Mouse (Mus musculus) limb, embryonic 12.5 days (tissue): ENCODE measurements at regions not wholly inside any gene's neighbourhood (a gene's known extent, or its start where the extent isn't known, plus 50 kb on each side); places are given as distances from the start of the nearest gene placed in this dataset.

Source experiments
- ATAC-seq: fragments of 200-750 bp; cut with Nextera tagmentation; 2 replicates; pipeline ENCODE4 v1.8.0; 2017; ENCODE audit warnings: low read depth, moderate TSS enrichment; ENCODE audit not compliant: insufficient number of reproducible peaks, insufficient read depth, low FRiP score, low TSS enrichment
- H3K27ac ChIP-seq: fragments of 300-500 bp; sonication (generic); 2 replicates; pipeline ENCODE4 v1.5.1; 2016; ENCODE audit warnings: mild to moderate bottlenecking, moderate library complexity
- H3K27me3 ChIP-seq: fragments of 300-500 bp; sonication (generic); 2 replicates; pipeline ENCODE4 v1.6.1; 2016; ENCODE audit warnings: mild to moderate bottlenecking, moderate library complexity
- H3K36me3 ChIP-seq: fragments of 300-500 bp; sonication (generic); 2 replicates; pipeline ENCODE4 v1.6.1; 2016; ENCODE audit warnings: mild to moderate bottlenecking, moderate library complexity
- H3K4me1 ChIP-seq: fragments of 300-500 bp; sonication (generic); replicated peaks from 2 replicates; pipeline ENCODE4 v1.6.1; 2016
- H3K4me2 ChIP-seq: fragments of 300-500 bp; sonication (generic); 2 replicates; pipeline ENCODE4 v1.6.1; 2016; ENCODE audit warnings: mild to moderate bottlenecking, moderate library complexity
- H3K4me3 ChIP-seq: fragments of 300-500 bp; sonication (generic); replicated peaks from 2 replicates; pipeline ENCODE4 v1.5.1; 2016; ENCODE audit warnings: mild to moderate bottlenecking
- H3K9ac ChIP-seq: fragments of 300-500 bp; sonication (generic); replicated peaks from 2 replicates; pipeline ENCODE4 v1.6.1; 2016; ENCODE audit warnings: mild to moderate bottlenecking, moderate library complexity
- H3K9me3 ChIP-seq: fragments of 300-500 bp; sonication (generic); 2 replicates; pipeline ENCODE4 v1.6.1; 2016; ENCODE audit warnings: mild to moderate bottlenecking, moderate library complexity
- WGBS: fragments of 180-500 bp; shearing (Covaris S2); methylation state at CpG from one replicate; pipeline ENCODE4 v1.1.7; 2016; 5-methylcytosine and 5-hydroxymethylcytosine counted together

DNA sequence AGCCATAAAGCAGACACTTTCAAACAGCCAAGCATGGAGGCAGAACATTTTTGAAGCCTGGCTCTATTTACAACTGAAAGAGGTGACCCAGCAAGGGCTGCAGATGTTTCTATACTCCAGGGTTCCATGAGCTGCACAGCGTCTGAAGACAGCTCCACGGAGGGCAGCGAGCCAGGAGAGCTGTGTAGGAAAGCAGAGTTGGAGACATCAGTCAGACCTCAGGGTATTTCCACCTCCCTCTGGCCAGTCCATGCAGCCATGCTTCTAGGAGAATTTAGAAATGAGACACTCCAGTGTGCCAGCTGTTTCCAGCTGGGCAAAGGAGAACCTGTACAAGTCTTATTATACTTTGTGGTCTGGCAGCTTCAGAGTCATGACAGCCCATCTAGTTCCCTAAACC lies 85.8 kb downstream of the Aldh8a1 start:
- peaks cover 6% of the 10 kb centered on the region; the same call in 1 of the 2 replicates for H3K27me3 ChIP-seq
- no peak overlapping the region for H3K4me2 ChIP-seq
- WGBS, result 54% methylated on average over 3 of the region's 3 CpGs
- H3K9me3 ChIP-seq, result no peaks in the 10 kb centered on the region
- H3K4me1 ChIP-seq, result peaks cover 18% of the 10 kb centered on the region
- ATAC-seq, result no peak
- no peak overlapping the region for H3K9ac ChIP-seq
- H3K4me3 ChIP-seq, result no peak overlapping the region
- H3K36me3 ChIP-seq, result no peaks in the 10 kb centered on the region
- H3K27ac ChIP-seq, result no peak overlapping the region

DNA sequence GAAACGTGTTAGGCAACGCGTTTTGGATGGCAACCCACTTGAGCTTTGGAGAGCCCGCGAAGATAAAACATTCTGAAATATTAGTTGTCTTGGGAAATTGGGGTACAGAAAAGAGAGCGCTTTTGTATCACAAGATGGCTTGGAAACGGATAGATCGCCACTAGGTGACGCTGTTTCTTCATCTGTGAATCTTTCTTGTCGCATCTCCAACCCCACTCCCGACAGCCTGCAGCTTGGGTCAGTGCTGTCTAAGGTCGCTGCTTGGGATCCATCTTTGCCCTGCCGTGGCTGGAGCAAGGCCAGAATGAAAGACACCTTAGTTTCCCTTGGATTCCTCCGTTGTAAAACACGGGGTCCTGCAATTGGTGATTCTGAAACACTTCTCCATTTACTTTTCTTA lies 88.3 kb downstream of the Aldh8a1 start:
- no peak; the same call in 1 of the 2 replicates for ATAC-seq

DNA sequence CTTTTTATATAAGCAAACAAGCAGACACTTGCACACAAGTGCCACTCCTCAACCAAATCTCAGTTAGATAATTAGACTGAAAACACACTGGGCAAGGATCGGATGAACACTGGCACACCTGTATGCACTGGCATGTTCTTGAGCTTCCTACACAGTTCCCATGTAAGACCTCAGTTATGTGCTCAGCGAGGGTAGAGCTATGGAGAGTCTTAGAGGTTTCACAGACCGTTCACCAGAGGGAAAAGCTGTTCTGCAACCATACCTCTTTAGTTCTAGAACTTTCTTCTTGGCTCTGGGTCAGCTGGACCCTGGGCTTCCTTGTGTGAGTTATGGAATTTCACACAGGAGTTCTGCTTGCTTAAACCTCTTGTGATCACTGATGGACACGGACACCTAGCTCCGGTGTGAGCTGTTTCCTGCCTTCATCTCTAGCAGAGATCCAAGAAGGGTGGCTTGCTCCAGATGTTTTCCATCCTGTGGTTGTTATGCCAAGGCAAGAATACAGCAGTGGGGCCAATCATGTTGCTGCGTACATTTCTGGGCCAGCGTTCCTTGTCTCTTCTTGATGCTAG lies 88.8 kb downstream of the Aldh8a1 start:
- 50% methylated on average over 7 of the region's 7 CpGs for WGBS
- ATAC-seq, result 0 out of 2 replicates have a peak, but pooled peaks have one; percentile 29
- no peaks in the 10 kb centered on the region for H3K9me3 ChIP-seq
- peaks cover 6% of the 10 kb centered on the region; the same call in 1 of the 2 replicates for H3K27me3 ChIP-seq
- no peaks in the 10 kb centered on the region for H3K36me3 ChIP-seq
- no peak overlapping the region for H3K4me3 ChIP-seq
- H3K4me1 ChIP-seq, result peaks cover 32% of the 10 kb centered on the region
- no peak overlapping the region for H3K9ac ChIP-seq
- H3K4me2 ChIP-seq, result 0 out of 2 replicates have a peak overlapping the region, but pooled peaks have one; percentile 16
- peak overlapping the region; percentile 35; the same call in 1 of the 2 replicates for H3K27ac ChIP-seq

More for the DNA sequence above, 88.3 kb downstream of the Aldh8a1 start:
- Histone ChIP-seq H3K9me3 (no peaks in the 10 kb centered on the region), H3K4me2 (peak overlapping the region; percentile 16; the same call in 1 of the 2 replicates), H3K27ac (no peak overlapping the region), H3K36me3 (no peaks in the 10 kb centered on the region), H3K4me1 (peaks cover 32% of the 10 kb centered on the region), H3K27me3 (peaks cover 6% of the 10 kb centered on the region; the same call in 1 of the 2 replicates), H3K4me3 (no peak overlapping the region), H3K9ac (no peak overlapping the region)
- 4% methylated on average over 15 of the region's 15 CpGs for WGBS

DNA sequence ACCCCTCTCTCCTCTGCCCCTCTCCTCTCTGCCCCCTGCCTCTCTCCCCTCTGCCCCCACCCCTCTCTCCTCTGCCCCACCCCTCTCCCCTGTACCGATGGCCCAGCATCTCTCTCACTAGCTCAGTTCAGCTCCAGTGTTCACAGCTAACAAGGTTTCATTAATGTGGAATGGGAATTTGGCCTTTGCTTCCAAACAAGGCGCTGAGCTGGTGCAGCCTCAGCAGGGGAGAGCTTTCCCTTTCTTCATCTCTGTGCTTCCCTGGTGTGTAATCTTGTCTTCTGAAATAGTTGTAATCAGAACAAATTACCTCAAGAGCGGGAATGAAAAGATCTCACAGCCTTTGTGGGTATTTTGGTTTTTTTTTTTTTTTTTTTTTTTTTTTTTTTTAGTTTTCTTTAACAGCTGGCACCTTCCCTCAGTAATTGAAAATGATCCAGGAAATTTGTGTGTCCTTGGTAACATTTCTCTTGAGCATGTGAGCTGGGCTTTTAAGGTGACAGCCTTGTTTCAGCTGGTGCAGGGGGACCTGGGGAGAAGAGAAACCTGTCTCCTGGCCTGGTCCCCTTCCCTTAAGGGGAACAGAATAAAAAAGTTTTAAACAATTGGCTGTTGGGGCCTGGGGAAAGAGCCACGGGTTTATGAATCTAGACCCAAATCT lies 90.5 kb downstream of the Aldh8a1 start:
- H3K9me3 ChIP-seq, result no peaks in the 10 kb centered on the region
- no peak overlapping the region for H3K4me2 ChIP-seq
- H3K27ac ChIP-seq, result no peak overlapping the region
- 34% methylated on average over 4 of the region's 4 CpGs for WGBS
- no peak overlapping the region for H3K9ac ChIP-seq
- no peak for ATAC-seq
- H3K27me3 ChIP-seq, result peaks cover 6% of the 10 kb centered on the region; the same call in 1 of the 2 replicates
- peaks cover 29% of the 10 kb centered on the region for H3K4me1 ChIP-seq
- H3K4me3 ChIP-seq, result no peak overlapping the region
- H3K36me3 ChIP-seq, result no peaks in the 10 kb centered on the region

DNA sequence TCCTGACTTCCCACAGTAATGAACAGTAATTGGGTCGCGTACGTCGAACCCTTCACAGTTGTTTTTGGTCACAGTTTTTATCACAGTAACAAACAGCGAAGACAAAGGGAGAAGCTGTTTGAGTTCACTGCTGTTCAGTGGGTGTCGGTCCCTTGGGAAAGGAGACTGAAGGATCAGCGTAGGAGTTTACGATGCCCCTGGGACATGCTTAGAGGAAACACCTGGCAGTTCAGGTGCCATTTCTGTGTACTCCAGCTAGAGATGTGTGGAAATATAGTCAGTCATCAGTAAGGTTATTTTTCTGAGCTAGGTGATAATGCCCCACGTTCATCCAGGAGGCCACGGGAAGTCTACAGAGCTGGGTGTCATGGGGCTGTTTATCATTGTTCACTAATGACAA lies 91.3 kb downstream of the Aldh8a1 start:
- WGBS, result 46% methylated on average over 10 of the region's 10 CpGs
- Histone ChIP-seq H3K9ac (no peak overlapping the region), H3K27me3 (peaks cover 6% of the 10 kb centered on the region; the same call in 1 of the 2 replicates), H3K36me3 (no peaks in the 10 kb centered on the region), H3K9me3 (no peaks in the 10 kb centered on the region), H3K4me2 (no peak overlapping the region), H3K4me1 (peaks cover 22% of the 10 kb centered on the region), H3K4me3 (no peak overlapping the region), H3K27ac (no peak overlapping the region)
- ATAC-seq, result no peak

DNA sequence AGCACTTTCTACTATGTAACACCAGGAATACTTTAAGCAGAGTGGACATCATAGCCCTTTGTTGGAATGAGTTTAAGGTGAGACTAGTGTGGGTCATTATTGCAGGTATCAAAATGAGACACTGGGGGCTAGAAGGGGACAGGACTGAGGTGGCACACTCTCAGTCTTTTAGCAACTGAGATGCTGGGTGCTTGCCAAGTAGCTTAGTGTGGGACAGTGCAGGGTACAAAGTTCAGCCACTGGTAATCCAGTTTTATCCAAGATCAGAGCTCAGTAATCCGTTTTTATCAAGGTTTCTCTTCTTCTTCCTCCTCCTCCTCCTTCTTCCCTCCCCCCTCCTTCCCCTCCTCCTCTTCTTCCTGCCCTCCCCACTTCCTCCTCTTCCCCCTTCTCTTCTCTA lies 92.9 kb downstream of the Aldh8a1 start:
- 0 out of 2 replicates have a peak overlapping the region, but pooled peaks have one; percentile 23 for H3K4me2 ChIP-seq
- no peak overlapping the region for H3K9ac ChIP-seq
- H3K27me3 ChIP-seq, result no peaks in the 10 kb centered on the region
- ATAC-seq, result no peak
- no peaks in the 10 kb centered on the region for H3K36me3 ChIP-seq
- H3K27ac ChIP-seq, result no peak overlapping the region
- no peak overlapping the region for H3K4me3 ChIP-seq
- 67% methylated on average over 1 of the region's 1 CpGs for WGBS
- H3K4me1 ChIP-seq, result peaks cover 22% of the 10 kb centered on the region
- no peaks in the 10 kb centered on the region for H3K9me3 ChIP-seq

DNA sequence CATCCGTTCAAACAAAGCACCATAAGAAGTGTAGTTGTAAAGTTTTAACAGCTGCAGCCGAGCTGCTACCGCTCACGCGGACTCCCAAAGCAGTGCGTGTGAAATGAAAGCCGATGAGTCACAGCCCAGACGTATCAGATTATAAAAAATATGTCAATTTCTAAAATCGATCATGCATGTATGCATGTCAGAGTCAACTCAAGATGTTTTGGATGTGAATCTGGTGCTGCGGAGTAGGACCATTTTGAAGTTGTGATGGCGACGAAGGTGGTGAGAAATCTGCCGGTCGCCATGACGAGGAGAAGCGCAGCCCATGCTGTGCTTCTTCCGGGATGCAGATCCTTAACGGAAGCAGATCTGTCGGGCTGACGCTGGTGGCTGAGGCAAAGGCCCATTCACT lies 93.5 kb downstream of the Aldh8a1 start:
- Histone ChIP-seq H3K4me2 (peak overlapping the region; percentile 23; the same call in 1 of the 2 replicates), H3K36me3 (no peaks in the 10 kb centered on the region), H3K9me3 (no peaks in the 10 kb centered on the region), H3K4me3 (no peak overlapping the region), H3K4me1 (peaks cover 23% of the 10 kb centered on the region), H3K9ac (no peak overlapping the region), H3K27ac (no peak overlapping the region), H3K27me3 (no peaks in the 10 kb centered on the region)
- no peak for ATAC-seq
- WGBS, result 68% methylated on average over 20 of the region's 20 CpGs

DNA sequence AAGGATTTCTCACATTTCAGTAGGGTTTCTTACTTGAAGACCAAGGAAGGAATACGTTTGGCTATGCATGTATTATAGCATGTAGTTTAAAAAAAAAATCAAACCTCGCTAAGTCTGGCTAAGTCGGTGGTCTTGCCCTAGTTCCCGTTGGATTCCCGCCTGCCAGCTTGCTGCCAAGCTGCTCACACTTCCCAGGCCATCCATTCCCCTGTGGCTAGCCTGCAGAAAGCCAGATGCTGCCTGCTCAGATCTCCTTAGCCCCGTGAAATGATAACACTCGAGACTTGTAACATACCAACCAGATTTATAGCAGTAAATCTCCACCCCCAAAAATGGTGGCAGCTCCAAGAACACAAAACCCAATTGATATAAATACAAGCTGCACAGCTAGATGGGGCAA lies 97.2 kb downstream of the Aldh8a1 start:
- ATAC-seq, result no peak
- 54% methylated on average over 7 of the region's 7 CpGs for WGBS
- no peak overlapping the region for H3K9ac ChIP-seq
- H3K4me1 ChIP-seq, result 0 out of 2 replicates have a peak, but pooled peaks cover 7% of the 10 kb centered on the region
- no peak overlapping the region for H3K4me3 ChIP-seq
- no peak overlapping the region for H3K27ac ChIP-seq
- H3K9me3 ChIP-seq, result no peaks in the 10 kb centered on the region
- no peaks in the 10 kb centered on the region for H3K27me3 ChIP-seq
- no peak overlapping the region for H3K4me2 ChIP-seq
- H3K36me3 ChIP-seq, result no peaks in the 10 kb centered on the region

DNA sequence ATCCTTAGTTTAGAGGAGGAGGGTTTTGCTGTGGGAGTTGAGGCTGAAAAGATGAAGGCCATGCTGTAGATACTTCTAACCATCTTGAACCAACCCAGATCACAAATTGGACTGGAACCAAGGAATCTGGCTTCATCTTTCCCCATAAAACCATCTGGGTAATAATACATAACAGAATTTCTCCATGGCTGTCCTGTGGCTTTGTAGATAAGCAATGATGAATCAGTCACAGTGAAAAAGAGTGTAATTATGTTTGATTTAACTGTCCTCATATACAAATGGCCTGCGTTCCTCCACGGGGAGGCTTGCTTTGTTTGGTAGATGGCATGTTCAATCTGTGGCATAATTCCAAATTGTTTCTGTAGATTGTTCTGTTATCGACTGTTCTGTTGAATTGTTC lies 100.9 kb downstream of the Aldh8a1 start:
- H3K4me3 ChIP-seq, result no peak overlapping the region
- H3K9ac ChIP-seq, result no peak overlapping the region
- H3K36me3 ChIP-seq, result no peaks in the 10 kb centered on the region
- 94% methylated on average over 3 of the region's 3 CpGs for WGBS
- no peak for ATAC-seq
- no peak overlapping the region for H3K4me2 ChIP-seq
- no peak overlapping the region for H3K27ac ChIP-seq
- 0 out of 2 replicates have a peak, but pooled peaks cover 3% of the 10 kb centered on the region for H3K4me1 ChIP-seq
- H3K27me3 ChIP-seq, result no peaks in the 10 kb centered on the region
- peaks cover 7% of the 10 kb centered on the region; the same call in 1 of the 2 replicates for H3K9me3 ChIP-seq

DNA sequence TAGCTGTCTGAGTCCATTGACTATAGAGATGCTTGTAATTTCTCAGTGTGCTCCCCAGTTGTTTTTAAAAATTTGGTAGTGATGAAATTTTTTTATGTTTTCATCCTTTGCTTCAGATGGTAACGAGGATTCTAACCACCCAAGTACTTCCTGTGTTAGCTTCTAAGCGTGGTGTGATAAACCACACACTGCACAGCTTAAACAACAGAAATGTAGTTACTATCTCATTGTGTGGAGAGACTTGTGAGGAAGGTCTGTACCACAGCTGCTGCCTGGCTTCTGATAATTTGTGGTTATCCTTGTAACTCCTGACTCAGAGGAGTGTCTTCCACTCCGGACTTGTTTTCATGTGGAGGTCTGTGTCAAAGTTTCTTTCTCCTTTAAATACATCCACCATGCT lies 102.3 kb downstream of the Aldh8a1 start:
- H3K36me3 ChIP-seq, result no peaks in the 10 kb centered on the region
- ATAC-seq, result no peak
- H3K27me3 ChIP-seq, result no peaks in the 10 kb centered on the region
- H3K9me3 ChIP-seq, result peaks cover 7% of the 10 kb centered on the region; the same call in 1 of the 2 replicates
- H3K27ac ChIP-seq, result no peak overlapping the region
- 78% methylated on average over 3 of the region's 3 CpGs for WGBS
- no peak overlapping the region for H3K4me2 ChIP-seq
- H3K4me3 ChIP-seq, result no peak overlapping the region
- H3K9ac ChIP-seq, result no peak overlapping the region
- 0 out of 2 replicates have a peak, but pooled peaks cover 3% of the 10 kb centered on the region for H3K4me1 ChIP-seq

DNA sequence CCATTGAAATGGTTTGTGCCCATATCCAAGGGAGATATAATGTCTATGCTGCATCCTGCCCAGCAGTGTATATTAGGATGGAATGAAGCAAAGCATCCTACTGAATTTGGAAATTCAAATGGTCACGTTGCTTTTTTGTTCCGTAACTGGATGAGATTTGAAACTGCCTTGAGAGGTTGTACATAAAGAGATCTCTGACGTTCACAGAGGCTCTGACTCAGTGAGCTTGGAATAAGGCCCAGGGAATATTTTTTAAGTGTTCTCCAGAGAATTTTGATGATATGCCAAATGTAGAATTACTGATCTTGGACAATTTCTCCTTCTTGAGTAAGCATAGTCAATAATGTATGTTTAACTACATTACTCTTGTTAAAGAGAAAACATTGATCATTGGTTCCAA lies 104.2 kb downstream of the Aldh8a1 start:
- Histone ChIP-seq H3K9me3 (peaks cover 7% of the 10 kb centered on the region; the same call in 1 of the 2 replicates), H3K4me3 (no peak overlapping the region), H3K27ac (no peak overlapping the region), H3K4me1 (peaks cover 8% of the 10 kb centered on the region), H3K9ac (no peak overlapping the region), H3K36me3 (no peaks in the 10 kb centered on the region), H3K4me2 (no peak overlapping the region), H3K27me3 (no peaks in the 10 kb centered on the region)
- no peak for ATAC-seq
- WGBS, result 91% methylated on average over 3 of the region's 3 CpGs
